Mouse (Mus musculus) liver, postnatal 0 days (tissue): Measurements from ENCODE around the gene Myl6b. TPM values are rescaled to one million over a fixed set of nuclear protein-coding genes. Genes with fewer than 3 reads are reported as not detected.
A peak's percentile ranks its signal among the peaks of the same experiment; 100 is the strongest.

Experiments
- ATAC-seq: fragments of 200-750 bp; cut with Nextera tagmentation; 2 replicates; pipeline ENCODE4 v1.8.0; 2017; ENCODE audit warnings: mild to moderate bottlenecking, moderate library complexity
- DNase-seq: peaks from one replicate; pipeline ENCODE4 v3.0.0-alpha.2; 2016
- H3K27ac ChIP-seq: fragments of 300-500 bp; sonication (generic); 2 replicates; pipeline ENCODE4 v1.5.1; 2014; ENCODE audit warnings: antibody characterized with exemption, moderate library complexity, mild to moderate bottlenecking, low read depth
- H3K27me3 ChIP-seq: fragments of 300-500 bp; sonication (generic); 2 replicates; pipeline ENCODE4 v1.6.1; 2014; ENCODE audit warnings: low read length, control low read depth, mixed read lengths; ENCODE audit not compliant: insufficient read depth
- H3K36me3 ChIP-seq: fragments of 300-500 bp; sonication (generic); replicated peaks from 2 replicates; pipeline ENCODE4 v1.6.1; 2014; ENCODE audit warnings: mild to moderate bottlenecking, control low read depth, low read length, moderate library complexity, mixed read lengths; ENCODE audit not compliant: insufficient read depth
- H3K4me1 ChIP-seq: fragments of 300-500 bp; sonication (generic); 2 replicates; pipeline ENCODE4 v1.6.1; 2014; ENCODE audit warnings: antibody characterized with exemption, mild to moderate bottlenecking, control low read depth; ENCODE audit not compliant: insufficient read depth
- H3K4me2 ChIP-seq: fragments of 300-500 bp; sonication (generic); 2 replicates; pipeline ENCODE4 v1.6.1; 2014; ENCODE audit warnings: low read depth, mild to moderate bottlenecking, low read length, moderate library complexity, mixed read lengths
- H3K4me3 ChIP-seq: fragments of 300-500 bp; sonication (generic); 2 replicates; pipeline ENCODE4 v1.5.1; 2014; ENCODE audit warnings: low read depth, low read length
- H3K9ac ChIP-seq: fragments of 300-500 bp; sonication (generic); replicated peaks from 2 replicates; pipeline ENCODE4 v1.6.1; 2014; ENCODE audit warnings: mild to moderate bottlenecking, moderate library complexity
- H3K9me3 ChIP-seq: fragments of 300-500 bp; sonication (generic); 2 replicates; pipeline ENCODE4 v1.6.1; 2016; ENCODE audit warnings: mild to moderate bottlenecking, control low read depth, low read length, mixed read lengths
- CTCF ChIP-seq: sonication (generic); IDR thresholded peaks from 2 replicates; pipeline ENCODE4 v1.5.1; 2016; ENCODE audit warnings: antibody characterized with exemption, low read depth
- EP300 ChIP-seq: IDR thresholded peaks from 2 replicates; pipeline ENCODE4 v1.6.1; 2016; ENCODE audit warnings: antibody characterized with exemption, low read depth, mild to moderate bottlenecking
- WGBS: fragments of 180-500 bp; shearing (Covaris S2); extraction: QIAGEN DNeasy Blood & Tissue Kit; methylation state at CpG from one replicate; pipeline ENCODE4 v1.1.7; 2014; ENCODE audit not compliant: insufficient replicate concordance; 5-methylcytosine and 5-hydroxymethylcytosine counted together
- polyA plus RNA-seq: library from polyadenylated mRNA; unstranded; fragments of >200 nt; fragmentation: Nextera tagmentation; extraction: Ambion mirVana; gene quantifications from 2 replicates; pipeline ENCODE4 v1.2.1, GENCODE M21; 2015

The Myl6b gene
- polyA plus RNA-seq, 1 experiment from 2014 or later: 1.5 TPM

- Histone ChIP-seq H3K4me1 (peaks cover 13% of the 10 kb centered on the region), H3K4me2 (no peak overlapping the region), H3K9me3 (no peaks in the 10 kb centered on the region), H3K4me3 (no peak overlapping the region), H3K36me3 (peaks cover 60% of the 10 kb centered on the region), H3K27me3 (no peaks in the 10 kb centered on the region), H3K27ac (no peak overlapping the region), H3K9ac (no peak overlapping the region)
- 49% methylated on average over 5 of the region's 5 CpGs for WGBS
- DNase-seq (no peak), ATAC-seq (no peak)
- TF ChIP-seq EP300: no peak
- TF ChIP-seq CTCF: no peak
These were observed 9.1 kb downstream of the Myl6b start for GRCm38 (mm10) chr10:128489380-128489779.

- H3K4me2 ChIP-seq: no peak overlapping the region
- no peak overlapping the region for H3K4me3 ChIP-seq
- H3K36me3 ChIP-seq: peaks cover 66% of the 10 kb centered on the region
- 88% methylated on average over 4 of the region's 4 CpGs for WGBS
- peaks cover 12% of the 10 kb centered on the region for H3K4me1 ChIP-seq
- no peak overlapping the region for H3K9ac ChIP-seq
- no peak overlapping the region for H3K27ac ChIP-seq
- H3K9me3 ChIP-seq: no peaks in the 10 kb centered on the region
- DNase-seq (no peak), ATAC-seq (no peak)
- H3K27me3 ChIP-seq: no peaks in the 10 kb centered on the region
- TF ChIP-seq CTCF: no peak
These were observed 9.7 kb downstream of the Myl6b start for GRCm38 (mm10) chr10:128488776-128489175.

GRCm38 (mm10) chr10:128487861-128488712 is 10.4 kb downstream of the Myl6b start:
- no peak for ATAC-seq
- H3K27ac ChIP-seq: no peak overlapping the region

DNA sequence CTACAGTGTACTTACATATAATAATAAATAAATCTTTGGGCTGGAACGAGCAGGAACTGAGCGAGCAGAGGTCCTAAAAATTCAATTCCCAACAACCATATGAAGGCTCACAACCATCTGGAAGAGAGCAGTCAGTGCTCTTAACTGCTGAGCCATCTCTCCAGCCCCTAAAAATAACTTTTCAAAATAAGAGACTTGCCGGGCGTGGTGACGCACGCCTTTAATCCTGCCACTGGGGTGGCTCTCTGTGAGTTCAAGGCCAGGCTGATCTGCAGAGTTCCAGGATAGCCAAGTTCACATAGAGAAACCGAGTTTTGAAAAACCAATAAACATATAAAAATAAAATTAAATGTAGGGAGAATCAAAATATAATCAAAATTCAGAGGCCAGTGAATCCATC is 12.1 kb downstream of the Myl6b start:
- Histone ChIP-seq H3K27ac (no peak overlapping the region), H3K4me3 (no peak overlapping the region), H3K36me3 (peaks cover 84% of the 10 kb centered on the region), H3K27me3 (no peaks in the 10 kb centered on the region), H3K9ac (no peak overlapping the region), H3K9me3 (no peaks in the 10 kb centered on the region), H3K4me2 (no peak overlapping the region), H3K4me1 (peaks cover under 1% of the 10 kb centered on the region; the same call in 1 of the 2 replicates)
- WGBS: 84% methylated on average over 7 of the region's 7 CpGs
- TF ChIP-seq EP300 (no peak), CTCF (no peak)
- no peak for DNase-seq
- ATAC-seq: no peak

More at GRCm38 (mm10) chr10:128487861-128488712, 10.4 kb downstream of the Myl6b start:
- H3K4me1 ChIP-seq: peaks cover 12% of the 10 kb centered on the region
- H3K27me3 ChIP-seq: no peaks in the 10 kb centered on the region
- no peak for DNase-seq
- no peak overlapping the region for H3K4me2 ChIP-seq
- no peak overlapping the region for H3K9ac ChIP-seq
- no peak overlapping the region for H3K4me3 ChIP-seq
- whole genome bisulfite sequencing: 88% methylated on average over 22 of the region's 22 CpGs
- H3K9me3 ChIP-seq: no peaks in the 10 kb centered on the region
- H3K36me3 ChIP-seq: peaks cover 72% of the 10 kb centered on the region
- TF ChIP-seq CTCF (no peak), EP300 (no peak)

DNA sequence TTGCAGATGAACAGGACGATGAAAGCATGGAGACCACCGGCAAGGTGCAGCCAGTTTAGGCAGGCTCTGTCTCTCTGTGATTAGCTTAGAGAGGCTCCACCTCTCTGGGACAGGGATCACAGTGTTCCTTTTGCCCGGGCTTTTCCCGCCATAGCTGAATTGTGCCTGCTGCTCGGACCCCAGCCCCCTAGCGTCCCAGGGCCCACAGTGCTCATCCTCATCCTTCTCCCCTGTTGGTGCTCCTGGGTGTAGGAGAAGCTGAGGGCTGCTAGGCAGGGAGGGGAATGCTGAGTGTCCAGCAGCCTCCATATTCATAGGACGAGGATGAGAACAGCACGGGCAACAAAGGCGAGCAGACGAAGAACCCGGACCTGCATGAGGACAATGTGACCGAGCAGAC is 24.1 kb downstream of the Myl6b start:
- Histone ChIP-seq H3K4me1 (no peaks in the 10 kb centered on the region), H3K36me3 (peaks cover 84% of the 10 kb centered on the region)
- TF ChIP-seq EP300: no peak
- no peak for TF ChIP-seq CTCF

DNA sequence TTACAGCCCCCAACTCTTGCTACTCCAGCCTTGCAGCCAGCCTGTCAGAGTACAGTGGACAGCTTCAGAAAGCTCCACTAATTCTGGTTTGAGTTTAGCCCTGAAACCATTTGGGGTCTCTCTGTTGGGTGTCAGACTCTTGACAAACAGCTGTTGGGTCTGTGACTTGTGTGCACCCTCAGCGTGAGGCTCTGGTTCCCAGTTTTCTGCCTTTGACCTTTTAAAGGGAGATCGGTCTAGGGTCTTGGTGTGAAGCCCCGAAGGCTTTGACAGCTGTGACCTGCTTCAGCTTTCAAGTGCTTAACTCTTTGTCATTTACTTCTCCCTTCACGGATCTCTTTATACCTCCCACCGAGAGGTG is 38.2 kb downstream of the Myl6b start:
- DNase-seq: no peak
- peak overlapping the region; percentile 93 for H3K9ac ChIP-seq
- H3K4me1 ChIP-seq: peaks cover 10% of the 10 kb centered on the region; the same call in 1 of the 2 replicates
- no peak for ATAC-seq
- peak overlapping the region; percentile 96 for H3K27ac ChIP-seq
- TF ChIP-seq EP300 (no peak), CTCF (no peak)
- 11% methylated on average over 5 of the region's 5 CpGs for WGBS
- no peaks in the 10 kb centered on the region for H3K27me3 ChIP-seq
- no peaks in the 10 kb centered on the region for H3K9me3 ChIP-seq
- H3K4me3 ChIP-seq: peak overlapping the region; percentile 86
- H3K36me3 ChIP-seq: peaks cover 33% of the 10 kb centered on the region
- H3K4me2 ChIP-seq: peak overlapping the region; percentile 89

More for the DNA sequence above, 24.1 kb downstream of the Myl6b start:
- Histone ChIP-seq H3K9ac (no peak overlapping the region), H3K27me3 (no peaks in the 10 kb centered on the region), H3K4me3 (no peak overlapping the region), H3K9me3 (no peaks in the 10 kb centered on the region), H3K4me2 (no peak overlapping the region), H3K27ac (no peak overlapping the region)
- DNase-seq (no peak), ATAC-seq (no peak)
- 90% methylated on average over 12 of the region's 12 CpGs for WGBS
